Mouse (Mus musculus) liver, embryonic 16.5 days (tissue): ENCODE data around the gene Nrxn3. TPM values are rescaled to one million over a fixed set of nuclear protein-coding genes. Genes with fewer than 3 reads are reported as not detected.

ENCODE experiments used
- ATAC-seq: fragments of 200-750 bp; cut with Nextera tagmentation; 2 replicates; pipeline ENCODE4 v1.8.0; 2017; ENCODE audit warnings: low read depth, mild to moderate bottlenecking, moderate number of reproducible peaks, moderate library complexity
- H3K27ac ChIP-seq: fragments of 300-500 bp; sonication (generic); 2 replicates; pipeline ENCODE4 v1.5.1; 2014; ENCODE audit warnings: mild to moderate bottlenecking, low read length
- H3K27me3 ChIP-seq: fragments of 300-500 bp; sonication (generic); 2 replicates; pipeline ENCODE4 v1.6.1; 2014; ENCODE audit warnings: low read depth, low read length, mixed read lengths; ENCODE audit not compliant: control insufficient read depth, insufficient read depth
- H3K36me3 ChIP-seq: fragments of 300-500 bp; sonication (generic); 2 replicates; pipeline ENCODE4 v1.6.1; 2014; ENCODE audit warnings: mild to moderate bottlenecking; ENCODE audit not compliant: control insufficient read depth, insufficient read depth
- H3K4me1 ChIP-seq: fragments of 300-500 bp; sonication (generic); 2 replicates; pipeline ENCODE4 v1.6.1; 2014; ENCODE audit warnings: low read depth, low read length, mixed read lengths; ENCODE audit not compliant: control insufficient read depth
- H3K4me2 ChIP-seq: fragments of 300-500 bp; sonication (generic); 2 replicates; pipeline ENCODE4 v1.6.1; 2014; ENCODE audit warnings: low read depth, low read length, mixed read lengths
- H3K4me3 ChIP-seq: fragments of 300-500 bp; sonication (generic); 2 replicates; pipeline ENCODE4 v1.5.1; 2014; ENCODE audit warnings: low read depth, mild to moderate bottlenecking, low read length
- H3K9ac ChIP-seq: fragments of 300-500 bp; sonication (generic); 2 replicates; pipeline ENCODE4 v1.6.1; 2014; ENCODE audit warnings: low read depth, low read length
- H3K9me3 ChIP-seq: fragments of 300-500 bp; sonication (generic); replicated peaks from 2 replicates; pipeline ENCODE4 v1.6.1; 2016; ENCODE audit warnings: low read length; ENCODE audit not compliant: control insufficient read depth
- WGBS: fragments of 180-500 bp; shearing (Covaris S2); extraction: QIAGEN DNeasy Blood & Tissue Kit; methylation state at CpG from one replicate; pipeline ENCODE4 v1.1.7; 2014; ENCODE audit not compliant: insufficient replicate concordance; 5-methylcytosine and 5-hydroxymethylcytosine counted together
- polyA plus RNA-seq: library from polyadenylated mRNA; unstranded; fragments of >200 nt; fragmentation: Nextera tagmentation; extraction: Ambion mirVana; gene quantifications from 2 replicates; pipeline ENCODE4 v1.2.1, GENCODE M21; 2015

Nrxn3 gene
- polyA plus RNA-seq, 1 experiment from 2014 or later, result 0.25 TPM

DNA sequence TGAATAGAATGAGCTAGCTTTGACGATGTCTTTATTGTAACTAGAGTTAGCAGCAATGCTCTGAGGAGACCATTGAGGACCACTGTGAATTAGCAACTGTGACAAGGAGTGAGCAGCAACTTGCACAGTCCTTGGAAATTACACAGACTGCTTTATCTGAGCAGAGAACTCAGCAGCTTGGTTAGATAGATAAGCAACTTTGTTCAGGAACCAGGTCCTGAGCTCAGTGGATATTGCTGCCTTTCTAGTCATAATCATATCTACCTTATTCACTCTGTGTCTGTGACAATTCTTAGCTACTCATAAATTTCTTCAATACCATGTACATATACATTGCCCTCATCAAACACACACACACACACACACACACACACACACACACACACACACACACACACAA, 70.6 kb downstream of the Nrxn3 start:
- Histone ChIP-seq H3K4me3 (no peak overlapping the region), H3K4me2 (no peak overlapping the region), H3K4me1 (no peaks in the 10 kb centered on the region), H3K36me3 (no peaks in the 10 kb centered on the region), H3K27ac (no peak overlapping the region), H3K27me3 (no peaks in the 10 kb centered on the region), H3K9me3 (no peaks in the 10 kb centered on the region; the same call in 1 of the 2 replicates), H3K9ac (no peak overlapping the region)
- 64% methylated on average over 1 of the region's 1 CpGs for WGBS
- no peak for ATAC-seq

DNA sequence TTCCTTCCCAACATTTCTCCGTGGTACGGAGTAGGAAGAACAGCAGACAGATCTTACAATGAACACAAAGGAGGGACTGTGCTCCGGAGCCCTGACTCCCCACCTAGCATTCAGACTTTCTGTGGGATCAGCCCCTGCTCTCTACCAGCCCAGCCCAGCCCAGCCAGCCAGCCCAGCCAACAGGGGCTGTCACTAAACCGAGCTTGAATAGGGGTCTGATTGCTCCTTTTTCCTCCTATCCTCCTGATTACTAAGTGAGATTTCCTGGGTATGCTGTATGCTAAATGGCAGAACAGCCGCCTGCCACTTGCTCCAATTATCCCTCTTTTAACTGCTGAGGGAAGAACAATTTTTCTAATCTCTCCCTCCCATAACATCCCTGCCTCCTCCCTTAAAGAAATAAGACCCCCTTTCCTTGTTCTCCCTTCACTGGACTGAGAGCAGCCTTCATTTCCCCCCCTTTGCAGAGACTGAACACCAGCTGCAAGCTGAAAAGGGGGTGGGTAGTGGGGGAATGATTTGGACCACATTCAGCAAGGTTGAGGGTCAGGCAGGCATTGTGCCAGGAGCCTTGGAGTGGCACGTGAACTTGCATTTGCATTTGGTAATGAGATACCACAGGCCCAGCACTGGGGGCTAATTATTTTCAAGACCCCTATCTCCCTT, 78.4 kb downstream of the Nrxn3 start:
- H3K27me3 ChIP-seq, result no peaks in the 10 kb centered on the region
- ATAC-seq, result no peak
- H3K9ac ChIP-seq, result no peak overlapping the region
- no peaks in the 10 kb centered on the region for H3K4me1 ChIP-seq
- no peak overlapping the region for H3K27ac ChIP-seq
- H3K9me3 ChIP-seq, result no peaks in the 10 kb centered on the region
- no peak overlapping the region for H3K4me3 ChIP-seq
- H3K36me3 ChIP-seq, result no peaks in the 10 kb centered on the region
- 33% methylated on average over 6 of the region's 6 CpGs for WGBS
- no peak overlapping the region for H3K4me2 ChIP-seq

DNA sequence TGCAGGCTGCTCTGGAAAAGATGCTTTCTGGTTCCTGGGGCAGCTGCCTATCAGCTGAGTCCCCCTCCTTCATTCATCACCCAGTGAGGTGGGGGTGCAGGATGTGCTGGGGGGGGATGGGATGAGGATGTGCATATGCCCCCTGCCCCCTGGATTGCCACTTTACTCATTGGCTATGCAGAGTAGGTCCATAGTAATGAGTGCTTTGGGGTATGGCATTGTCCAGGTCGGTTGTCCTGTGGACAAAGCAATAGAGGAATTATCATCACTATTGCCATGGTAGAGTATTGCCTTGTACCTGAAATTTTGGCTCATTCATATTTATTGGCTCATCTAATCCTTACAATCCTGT, 79.0 kb downstream of the Nrxn3 start:
- ATAC-seq, result no peak
- no peaks in the 10 kb centered on the region for H3K27me3 ChIP-seq
- H3K9ac ChIP-seq, result no peak overlapping the region
- no peaks in the 10 kb centered on the region for H3K9me3 ChIP-seq
- H3K4me3 ChIP-seq, result no peak overlapping the region
- H3K4me2 ChIP-seq, result no peak overlapping the region
- 46% methylated on average over 1 of the region's 1 CpGs for WGBS
- H3K36me3 ChIP-seq, result no peaks in the 10 kb centered on the region
- H3K27ac ChIP-seq, result no peak overlapping the region
- H3K4me1 ChIP-seq, result no peaks in the 10 kb centered on the region

DNA sequence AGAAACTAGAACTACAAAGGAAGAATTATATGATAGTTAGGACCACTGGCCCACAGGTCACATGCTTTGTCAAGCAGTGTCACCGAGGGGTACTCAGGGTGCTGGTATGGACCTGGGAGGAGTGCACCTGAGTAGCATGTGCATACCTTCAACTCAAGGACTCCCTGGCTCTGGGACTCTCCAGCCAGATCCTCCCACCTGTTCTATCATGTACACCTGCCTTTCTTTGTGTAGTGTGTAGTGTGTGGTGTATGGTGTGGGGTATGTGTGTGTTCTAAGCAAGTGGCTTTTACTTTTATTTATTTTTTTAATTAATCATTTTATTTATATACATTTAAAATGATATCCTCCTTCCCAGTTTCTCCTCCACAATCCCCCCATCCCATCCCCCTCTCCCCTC, 86.3 kb downstream of the Nrxn3 start:
- no peaks in the 10 kb centered on the region for H3K36me3 ChIP-seq
- no peak overlapping the region for H3K4me2 ChIP-seq
- H3K4me1 ChIP-seq, result no peaks in the 10 kb centered on the region
- no peak overlapping the region for H3K9ac ChIP-seq
- H3K27me3 ChIP-seq, result no peaks in the 10 kb centered on the region
- H3K9me3 ChIP-seq, result no peaks in the 10 kb centered on the region
- no peak overlapping the region for H3K4me3 ChIP-seq
- H3K27ac ChIP-seq, result no peak overlapping the region
- no peak for ATAC-seq
- 50% methylated on average over 1 of the region's 1 CpGs for WGBS

DNA sequence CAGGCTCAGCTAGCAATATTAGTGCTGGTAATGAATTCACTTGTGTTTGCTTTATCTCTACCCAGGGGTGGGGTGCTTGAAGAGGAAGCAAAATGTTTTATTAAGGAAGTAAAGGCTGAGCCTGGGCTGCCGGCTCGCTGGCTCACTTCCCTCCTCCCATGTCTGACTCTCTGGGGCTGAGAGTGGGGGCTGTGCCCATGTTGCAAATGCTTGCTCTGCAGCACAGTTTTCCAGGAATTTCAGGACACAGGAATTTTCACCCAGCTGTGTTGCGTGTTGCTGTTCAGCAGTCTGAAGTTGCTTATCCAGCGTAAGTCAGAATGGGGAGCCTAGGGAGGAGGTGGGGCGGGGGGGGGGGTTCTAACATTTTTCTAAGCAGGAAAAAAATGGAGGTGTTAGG, 89.5 kb downstream of the Nrxn3 start:
- no peak for ATAC-seq

DNA sequence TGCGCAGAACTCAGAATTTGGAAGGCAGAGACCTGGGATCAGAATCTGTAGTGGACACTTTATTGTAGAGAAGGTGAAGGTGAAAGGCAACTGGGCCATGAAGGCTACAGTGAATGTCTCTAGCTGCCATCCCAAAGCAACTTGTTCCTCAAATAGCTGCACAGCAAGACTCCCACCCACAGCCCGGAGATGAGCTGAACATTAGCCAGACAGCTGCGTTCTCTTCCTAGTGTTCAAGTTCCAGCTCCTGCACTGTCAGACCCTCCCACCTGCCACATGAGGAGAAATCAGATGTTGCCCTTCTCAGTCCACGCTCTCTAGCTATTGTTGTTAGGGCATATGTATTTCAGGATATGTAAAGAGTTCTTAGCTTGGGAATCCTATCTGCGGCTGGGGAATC, 94.2 kb downstream of the Nrxn3 start:
- no peaks in the 10 kb centered on the region for H3K4me1 ChIP-seq

More for the DNA sequence above, 89.5 kb downstream of the Nrxn3 start:
- Histone ChIP-seq H3K9me3 (no peaks in the 10 kb centered on the region), H3K4me3 (no peak overlapping the region), H3K27me3 (no peaks in the 10 kb centered on the region), H3K36me3 (no peaks in the 10 kb centered on the region), H3K4me1 (no peaks in the 10 kb centered on the region), H3K27ac (no peak overlapping the region), H3K9ac (no peak overlapping the region), H3K4me2 (no peak overlapping the region)
- 25% methylated on average over 5 of the region's 5 CpGs for WGBS

DNA sequence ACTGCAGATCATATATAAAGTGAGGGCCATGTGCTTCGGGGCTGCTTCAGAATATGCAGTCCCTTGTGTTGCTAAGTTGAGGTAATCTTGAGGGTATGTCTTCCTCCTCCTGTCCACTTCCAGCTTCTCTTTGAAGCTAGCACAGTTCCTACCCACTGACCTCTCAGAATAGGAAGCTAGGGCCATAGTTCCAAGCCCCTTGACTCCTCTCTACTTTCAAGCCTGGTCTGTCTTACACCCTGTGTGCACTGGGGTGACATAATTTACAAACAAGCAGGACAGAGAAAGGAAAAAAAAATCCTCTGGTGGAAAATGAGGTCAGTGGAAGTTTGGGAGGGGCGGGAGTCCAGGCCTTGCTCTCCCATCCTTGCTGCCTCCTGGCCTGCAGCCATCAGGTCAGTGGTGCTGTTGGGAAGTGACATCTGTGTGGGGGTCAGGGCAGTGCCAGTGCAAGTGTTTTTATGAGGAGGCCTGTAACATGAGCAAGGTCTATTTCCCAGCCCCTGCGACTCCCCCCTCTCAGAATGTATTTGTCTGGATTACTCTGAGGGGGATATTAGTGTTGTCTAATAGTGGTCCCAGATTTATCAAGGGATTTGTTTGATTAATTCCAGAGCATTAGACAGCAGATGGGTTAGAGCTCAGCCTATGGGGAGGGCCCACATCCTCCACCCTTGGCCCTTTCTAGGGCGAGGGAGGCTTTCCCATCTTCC, 96.1 kb downstream of the Nrxn3 start:
- WGBS, result 62% methylated on average over 4 of the region's 4 CpGs
- Histone ChIP-seq H3K4me3 (no peak overlapping the region), H3K27me3 (no peaks in the 10 kb centered on the region), H3K36me3 (no peaks in the 10 kb centered on the region), H3K27ac (no peak overlapping the region), H3K9me3 (no peaks in the 10 kb centered on the region), H3K9ac (no peak overlapping the region), H3K4me2 (no peak overlapping the region), H3K4me1 (no peaks in the 10 kb centered on the region)
- peak; percentile 39; the same call in 1 of the 2 replicates for ATAC-seq

More for the DNA sequence above, 94.2 kb downstream of the Nrxn3 start:
- Histone ChIP-seq H3K9me3 (no peaks in the 10 kb centered on the region), H3K4me2 (no peak overlapping the region), H3K36me3 (no peaks in the 10 kb centered on the region), H3K4me3 (no peak overlapping the region), H3K9ac (no peak overlapping the region), H3K27ac (no peak overlapping the region), H3K27me3 (no peaks in the 10 kb centered on the region)
- no peak for ATAC-seq
- 75% methylated on average over 5 of the region's 5 CpGs for WGBS

DNA sequence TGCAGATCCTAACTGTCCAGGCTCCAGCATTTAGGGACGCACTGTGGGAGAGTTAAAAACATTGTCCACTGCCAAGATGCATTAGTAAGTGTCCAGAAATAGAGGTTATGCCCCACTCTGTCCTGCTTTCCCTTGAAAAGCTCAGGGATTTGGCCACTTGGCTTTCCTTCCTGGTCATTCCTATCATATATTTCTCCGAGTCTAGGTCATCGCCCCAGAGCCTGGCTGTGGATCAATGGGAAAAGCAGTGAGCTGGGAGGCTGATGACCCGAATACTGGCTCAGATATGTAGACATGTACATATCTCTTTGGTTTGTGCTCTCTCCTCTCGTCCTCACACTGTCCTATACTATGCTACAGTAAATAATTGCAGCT, 96.6 kb downstream of the Nrxn3 start:
- 51% methylated on average over 5 of the region's 5 CpGs for WGBS
- Histone ChIP-seq H3K9me3 (no peaks in the 10 kb centered on the region), H3K9ac (no peak overlapping the region), H3K4me3 (no peak overlapping the region), H3K36me3 (no peaks in the 10 kb centered on the region), H3K4me1 (no peaks in the 10 kb centered on the region), H3K27ac (no peak overlapping the region), H3K27me3 (no peaks in the 10 kb centered on the region), H3K4me2 (no peak overlapping the region)
- peak; percentile 16; the same call in 1 of the 2 replicates for ATAC-seq

DNA sequence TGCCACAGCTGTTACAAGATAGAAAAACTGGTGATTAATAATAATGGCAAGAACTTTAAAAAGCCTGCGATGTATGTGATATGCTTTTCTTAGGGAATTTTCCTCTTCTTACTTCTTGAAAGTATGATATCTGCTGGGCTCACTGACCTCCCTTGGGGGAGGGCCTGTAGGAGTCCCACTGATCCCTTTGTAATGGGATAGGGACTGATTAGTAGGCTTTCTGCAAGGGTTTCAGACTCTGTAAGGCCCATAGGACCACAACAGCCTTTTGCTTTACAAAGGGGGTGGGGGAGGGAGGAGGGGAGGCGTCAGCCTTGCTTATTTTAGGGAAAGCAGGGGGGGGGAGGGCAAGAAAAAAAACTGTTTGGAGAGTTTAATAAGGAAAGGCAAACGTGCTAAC, 97.5 kb downstream of the Nrxn3 start:
- no peaks in the 10 kb centered on the region for H3K36me3 ChIP-seq
- H3K9me3 ChIP-seq, result no peaks in the 10 kb centered on the region
- no peak overlapping the region for H3K27ac ChIP-seq
- no peaks in the 10 kb centered on the region for H3K27me3 ChIP-seq
- no peak for ATAC-seq
- H3K9ac ChIP-seq, result no peak overlapping the region
- H3K4me3 ChIP-seq, result no peak overlapping the region
- 39% methylated on average over 3 of the region's 3 CpGs for WGBS
- no peaks in the 10 kb centered on the region for H3K4me1 ChIP-seq
- H3K4me2 ChIP-seq, result no peak overlapping the region
